Mouse (Mus musculus) embryonic facial prominence, embryonic 15.5 days (tissue): ENCODE data around the gene Dap. TPM values are rescaled to one million over a fixed set of nuclear protein-coding genes. Genes with fewer than 3 reads are reported as not detected.

Experiments
- ATAC-seq: fragments of 200-750 bp; cut with Nextera tagmentation; 2 replicates; pipeline ENCODE4 v1.8.0; 2017; ENCODE audit warnings: low read depth, moderate TSS enrichment; ENCODE audit not compliant: insufficient number of reproducible peaks, low FRiP score, low TSS enrichment
- H3K27ac ChIP-seq: fragments of 300-500 bp; sonication (generic); replicated peaks from 2 replicates; pipeline ENCODE4 v1.5.1; 2015; ENCODE audit warnings: mild to moderate bottlenecking, inconsistent platforms
- H3K27me3 ChIP-seq: fragments of 300-500 bp; sonication (generic); 2 replicates; pipeline ENCODE4 v1.6.1; 2015; ENCODE audit warnings: inconsistent platforms
- H3K36me3 ChIP-seq: fragments of 300-500 bp; sonication (generic); 2 replicates; pipeline ENCODE4 v1.6.1; 2015; ENCODE audit warnings: mild to moderate bottlenecking, inconsistent platforms
- H3K4me1 ChIP-seq: fragments of 300-500 bp; sonication (generic); 2 replicates; pipeline ENCODE4 v1.6.1; 2015; ENCODE audit warnings: inconsistent platforms
- H3K4me2 ChIP-seq: fragments of 300-500 bp; sonication (generic); replicated peaks from 2 replicates; pipeline ENCODE4 v1.6.1; 2015; ENCODE audit warnings: mild to moderate bottlenecking, inconsistent platforms
- H3K4me3 ChIP-seq: fragments of 300-500 bp; sonication (generic); replicated peaks from 2 replicates; pipeline ENCODE4 v1.5.1; 2015; ENCODE audit warnings: mild to moderate bottlenecking, inconsistent platforms
- H3K9ac ChIP-seq: fragments of 300-500 bp; sonication (generic); 2 replicates; pipeline ENCODE4 v1.6.1; 2015; ENCODE audit warnings: inconsistent platforms
- H3K9me3 ChIP-seq: fragments of 300-500 bp; sonication (generic); replicated peaks from 2 replicates; pipeline ENCODE4 v1.6.1; 2016; ENCODE audit warnings: inconsistent platforms
- WGBS: fragments of 180-500 bp; shearing (Covaris S2); methylation state at CpG from one replicate; pipeline ENCODE4 v1.1.7; 2015; 5-methylcytosine and 5-hydroxymethylcytosine counted together
- polyA plus RNA-seq: library from polyadenylated mRNA; unstranded; fragments of >200 nt; fragmentation: Nextera tagmentation; extraction: Ambion mirVana; gene quantifications from 2 replicates; pipeline ENCODE4 v1.2.1, GENCODE M21; 2015

Dap gene
- polyA plus RNA-seq, 1 experiment from 2014 or later, result 115 TPM

GRCm38 (mm10) chr15:31252590-31253311 is 28.6 kb downstream of the Dap start:
- H3K4me3 ChIP-seq, result no peak overlapping the region
- no peak overlapping the region for H3K4me2 ChIP-seq
- no peak for ATAC-seq
- no peaks in the 10 kb centered on the region for H3K36me3 ChIP-seq
- no peaks in the 10 kb centered on the region for H3K9me3 ChIP-seq
- H3K27ac ChIP-seq, result no peak overlapping the region
- H3K27me3 ChIP-seq, result no peaks in the 10 kb centered on the region
- no peak overlapping the region for H3K9ac ChIP-seq
- peaks cover 50% of the 10 kb centered on the region for H3K4me1 ChIP-seq
- WGBS, result 69% methylated on average over 16 of the region's 16 CpGs

GRCm38 (mm10) chr15:31253380-31253779 is 29.3 kb downstream of the Dap start:
- H3K9me3 ChIP-seq, result no peaks in the 10 kb centered on the region
- no peak overlapping the region for H3K9ac ChIP-seq
- H3K36me3 ChIP-seq, result no peaks in the 10 kb centered on the region
- H3K27me3 ChIP-seq, result no peaks in the 10 kb centered on the region
- H3K4me2 ChIP-seq, result no peak overlapping the region
- H3K27ac ChIP-seq, result no peak overlapping the region
- no peak overlapping the region for H3K4me3 ChIP-seq
- 66% methylated on average over 8 of the region's 8 CpGs for WGBS
- H3K4me1 ChIP-seq, result peaks cover 44% of the 10 kb centered on the region
- ATAC-seq, result no peak

DNA sequence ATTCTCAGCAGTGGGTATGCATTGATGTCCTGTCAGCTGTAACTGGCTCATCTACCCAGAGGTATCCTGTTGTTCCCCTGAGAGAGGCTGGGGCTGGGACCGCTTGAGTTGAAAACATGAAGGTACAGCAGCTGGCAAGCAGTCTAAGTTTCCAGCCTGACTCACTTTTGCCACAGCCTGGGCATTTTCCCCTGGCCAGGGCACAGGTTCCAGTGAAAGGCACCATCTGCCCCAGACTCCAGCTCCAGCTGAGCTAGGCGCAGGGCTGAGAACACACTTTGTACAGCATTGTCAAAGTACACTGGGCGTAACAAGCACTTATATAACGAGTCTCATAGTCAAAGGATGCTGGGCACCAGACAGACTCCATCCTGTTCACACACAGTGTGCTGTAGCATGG is 29.8 kb downstream of the Dap start:
- no peak overlapping the region for H3K4me3 ChIP-seq
- WGBS, result 87% methylated on average over 4 of the region's 4 CpGs
- no peaks in the 10 kb centered on the region for H3K36me3 ChIP-seq
- no peak for ATAC-seq
- no peak overlapping the region for H3K9ac ChIP-seq
- no peak overlapping the region for H3K4me2 ChIP-seq
- H3K4me1 ChIP-seq, result peaks cover 38% of the 10 kb centered on the region
- no peaks in the 10 kb centered on the region for H3K27me3 ChIP-seq
- H3K27ac ChIP-seq, result no peak overlapping the region
- no peaks in the 10 kb centered on the region for H3K9me3 ChIP-seq

- Histone ChIP-seq H3K9me3 (no peaks in the 10 kb centered on the region), H3K4me1 (peaks cover 34% of the 10 kb centered on the region), H3K36me3 (no peaks in the 10 kb centered on the region), H3K27me3 (no peaks in the 10 kb centered on the region), H3K4me2 (no peak overlapping the region), H3K4me3 (no peak overlapping the region), H3K9ac (no peak overlapping the region), H3K27ac (no peak overlapping the region)
- WGBS, result 79% methylated on average over 9 of the region's 9 CpGs
- ATAC-seq, result no peak
These were observed 30.9 kb downstream of the Dap start for GRCm38 (mm10) chr15:31254939-31255535.

DNA sequence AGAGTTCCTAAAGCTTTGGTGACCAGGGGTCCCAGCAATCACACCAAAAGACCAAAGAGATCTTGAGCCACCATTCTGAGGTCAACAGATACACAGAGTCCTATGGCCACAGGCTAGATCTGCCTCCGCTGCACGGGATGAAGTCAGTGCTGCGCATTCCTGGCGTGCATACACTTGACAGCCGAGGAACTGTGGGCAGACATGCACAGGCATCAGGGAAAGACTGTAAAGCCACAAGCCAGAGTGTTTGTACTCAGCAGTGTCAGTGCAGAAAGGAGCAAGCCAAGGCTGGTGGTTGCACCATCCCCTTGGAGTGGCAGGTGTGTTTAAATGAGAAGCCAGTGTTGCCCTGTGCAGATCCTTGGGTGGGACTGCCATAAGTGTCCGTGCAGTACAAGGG is 31.6 kb downstream of the Dap start:
- Histone ChIP-seq H3K4me1 (peaks cover 28% of the 10 kb centered on the region), H3K4me2 (no peak overlapping the region), H3K36me3 (no peaks in the 10 kb centered on the region), H3K9ac (no peak overlapping the region), H3K4me3 (no peak overlapping the region), H3K27me3 (no peaks in the 10 kb centered on the region), H3K9me3 (no peaks in the 10 kb centered on the region), H3K27ac (no peak overlapping the region)
- WGBS, result 40% methylated on average over 6 of the region's 6 CpGs
- no peak for ATAC-seq

DNA sequence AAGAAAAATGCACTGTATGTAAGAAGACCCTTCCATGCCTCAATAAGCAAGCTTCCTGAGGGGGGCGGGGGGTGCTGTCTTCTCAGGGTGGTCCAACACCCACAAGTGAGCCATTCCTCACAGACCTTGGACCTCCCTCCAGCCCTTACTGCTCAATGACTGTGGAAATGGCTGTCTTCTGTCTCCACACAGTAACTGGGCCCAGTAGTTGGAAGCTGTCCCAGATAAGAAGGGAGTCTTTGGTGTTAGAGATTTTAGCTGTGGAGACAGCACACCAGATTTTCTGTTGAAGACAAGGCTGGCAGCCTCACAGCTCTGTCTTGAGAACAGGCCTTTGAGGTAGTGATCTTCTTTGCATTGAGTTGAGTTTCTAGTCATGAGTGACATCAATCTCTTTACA is 33.2 kb downstream of the Dap start:
- Histone ChIP-seq H3K4me2 (no peak overlapping the region), H3K27me3 (no peaks in the 10 kb centered on the region), H3K9me3 (no peaks in the 10 kb centered on the region), H3K4me1 (peaks cover 26% of the 10 kb centered on the region), H3K4me3 (no peak overlapping the region), H3K27ac (no peak overlapping the region), H3K36me3 (no peaks in the 10 kb centered on the region), H3K9ac (no peak overlapping the region)
- no peak for ATAC-seq
- WGBS, result 77% methylated on average over 1 of the region's 1 CpGs

- WGBS, result 60% methylated on average over 21 of the region's 21 CpGs
- H3K4me1 ChIP-seq, result peaks cover 22% of the 10 kb centered on the region
- H3K9me3 ChIP-seq, result no peaks in the 10 kb centered on the region
- no peak overlapping the region for H3K4me2 ChIP-seq
- H3K27me3 ChIP-seq, result no peaks in the 10 kb centered on the region
- H3K36me3 ChIP-seq, result no peaks in the 10 kb centered on the region
- no peak overlapping the region for H3K4me3 ChIP-seq
- no peak for ATAC-seq
- H3K9ac ChIP-seq, result no peak overlapping the region
- no peak overlapping the region for H3K27ac ChIP-seq
These were observed 34.0 kb downstream of the Dap start for GRCm38 (mm10) chr15:31258029-31258692.

DNA sequence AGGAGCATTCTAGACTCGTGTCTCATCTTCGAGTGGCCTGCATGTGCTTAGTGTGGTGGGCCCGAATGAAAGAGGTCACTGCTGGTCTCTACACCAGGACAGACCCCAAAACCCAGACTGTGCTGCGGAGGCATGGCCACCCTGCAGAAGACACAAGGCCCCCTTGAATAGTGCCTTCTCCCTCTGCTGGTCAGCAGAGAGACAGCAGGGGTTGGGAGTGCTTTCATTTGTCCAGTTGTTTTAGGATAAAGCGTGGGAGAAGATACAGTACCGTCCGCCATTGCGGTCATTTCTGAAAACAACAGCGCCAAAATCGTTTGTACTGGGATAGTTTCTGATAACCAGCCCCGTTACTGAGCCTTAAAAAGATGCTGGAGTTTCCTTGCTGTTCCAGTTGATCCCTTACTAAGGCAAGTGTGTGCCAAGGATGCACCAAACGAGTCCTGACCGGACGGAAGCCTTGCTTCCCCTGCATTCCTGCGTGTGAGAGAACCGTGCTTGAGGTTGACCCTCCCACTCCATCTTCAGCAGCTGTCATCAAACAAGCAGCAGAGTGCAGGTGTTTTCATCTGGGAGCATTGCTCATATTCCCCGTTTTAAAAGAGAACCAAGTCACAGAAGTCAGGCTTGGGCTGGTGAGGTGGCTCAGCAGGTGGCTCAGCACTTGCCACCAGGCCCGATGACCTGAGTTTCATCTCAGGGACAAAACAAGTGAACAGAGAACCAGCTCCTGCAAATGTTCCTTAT is 34.8 kb downstream of the Dap start:
- 79% methylated on average over 18 of the region's 18 CpGs for WGBS
- H3K4me3 ChIP-seq, result no peak overlapping the region
- no peak overlapping the region for H3K9ac ChIP-seq
- no peaks in the 10 kb centered on the region for H3K9me3 ChIP-seq
- peaks cover 17% of the 10 kb centered on the region for H3K4me1 ChIP-seq
- no peak overlapping the region for H3K4me2 ChIP-seq
- no peaks in the 10 kb centered on the region for H3K27me3 ChIP-seq
- no peak overlapping the region for H3K27ac ChIP-seq
- no peak for ATAC-seq
- no peaks in the 10 kb centered on the region for H3K36me3 ChIP-seq

- 84% methylated on average over 10 of the region's 10 CpGs for WGBS
These were observed 37.0 kb downstream of the Dap start for GRCm38 (mm10) chr15:31261094-31261493.

GRCm38 (mm10) chr15:31262361-31262760 is 38.2 kb downstream of the Dap start:
- H3K27ac ChIP-seq, result no peak overlapping the region
- WGBS, result 73% methylated on average over 9 of the region's 9 CpGs
- H3K4me2 ChIP-seq, result no peak overlapping the region
- no peaks in the 10 kb centered on the region for H3K36me3 ChIP-seq
- no peaks in the 10 kb centered on the region for H3K9me3 ChIP-seq
- H3K9ac ChIP-seq, result no peak overlapping the region
- no peaks in the 10 kb centered on the region for H3K27me3 ChIP-seq
- H3K4me1 ChIP-seq, result no peaks in the 10 kb centered on the region
- ATAC-seq, result no peak
- H3K4me3 ChIP-seq, result no peak overlapping the region

More at GRCm38 (mm10) chr15:31261094-31261493, 37.0 kb downstream of the Dap start:
- peaks cover 12% of the 10 kb centered on the region for H3K4me1 ChIP-seq
- no peaks in the 10 kb centered on the region for H3K9me3 ChIP-seq
- H3K4me2 ChIP-seq, result no peak overlapping the region
- H3K27me3 ChIP-seq, result no peaks in the 10 kb centered on the region
- no peaks in the 10 kb centered on the region for H3K36me3 ChIP-seq
- no peak overlapping the region for H3K9ac ChIP-seq
- no peak for ATAC-seq
- no peak overlapping the region for H3K27ac ChIP-seq
- no peak overlapping the region for H3K4me3 ChIP-seq

DNA sequence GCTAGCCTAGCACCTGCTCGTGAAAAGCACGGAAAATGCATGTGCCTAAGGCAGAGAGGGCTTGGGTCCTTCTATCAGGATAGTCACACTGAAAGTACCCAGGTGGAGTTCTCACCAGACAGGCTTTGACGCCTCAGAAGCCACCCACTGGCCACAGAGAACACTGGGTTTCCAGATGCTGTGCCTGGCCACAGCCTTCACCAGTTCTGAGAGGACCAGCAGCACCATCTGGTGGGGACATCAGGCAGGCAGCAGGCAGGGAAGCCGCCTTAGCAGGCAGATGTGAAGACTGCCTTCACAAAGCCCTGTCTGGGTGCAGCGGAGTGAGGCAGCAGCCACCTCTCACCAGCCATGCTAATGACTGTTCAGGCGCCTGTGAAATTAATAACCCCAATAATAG is 40.7 kb downstream of the Dap start:
- Histone ChIP-seq H3K4me2 (no peak overlapping the region), H3K9ac (no peak overlapping the region), H3K4me1 (no peaks in the 10 kb centered on the region), H3K9me3 (no peaks in the 10 kb centered on the region), H3K36me3 (no peaks in the 10 kb centered on the region), H3K4me3 (no peak overlapping the region), H3K27me3 (no peaks in the 10 kb centered on the region), H3K27ac (no peak overlapping the region)
- peak; percentile 55; the same call in 1 of the 2 replicates for ATAC-seq
- 28% methylated on average over 6 of the region's 6 CpGs for whole genome bisulfite sequencing
